Comparison of ENCODE assay signal across 9 mouse cellular contexts in genomic region chr10:79865801-79866295, GRCm38 (mm10). TPM values are rescaled to one million over a fixed set of nuclear protein-coding genes. Genes with fewer than 3 reads are reported as not detected.
DNase-seq lines count a peak whose midpoint lies in the region; ATAC-seq and TF ChIP-seq lines count a peak whose summit lies in the region.
"Had no signal": no experiment of that assay in that cellular context is flagged by ENCODE, and none has a peak within 500 bp of the region (broad histone marks: within the 10 kb centered on the region; RNA-seq: fewer than 3 reads in every experiment).

No protein-coding gene starts in this region.

- no peak for ATAC-seq in heart, embryonic 11.5 days (replicated peaks; ENCODE audit: insufficient number of reproducible peaks, low FRiP score, low TSS enrichment)
- no peak for ATAC-seq in neural tube, embryonic 15.5 days (ENCODE audit: low FRiP score)

- no peaks in the 10 kb centered on the region for H3K36me3 ChIP-seq in heart, adult 2 months (ENCODE audit: control insufficient read depth, insufficient read depth, low read length)
- H3K36me3 ChIP-seq in heart, embryonic 11.5 days (ENCODE audit: control insufficient read depth, insufficient read depth, low read length) = peaks cover 23% of the 10 kb centered on the region
- H3K36me3 ChIP-seq in CH12.LX (replicated peaks in 1 of 2; ENCODE audit: control insufficient read depth in 1 of 2, insufficient read depth in 1 of 2, low read length in 1 of 2) = peaks cover 38 to 62% of the 10 kb centered on the region in 2 experiments
- H3K36me3 ChIP-seq in embryonic facial prominence, embryonic 10.5 days (replicated peaks) = peaks cover 94% of the 10 kb centered on the region
- peaks cover 68% of the 10 kb centered on the region for H3K36me3 ChIP-seq in neural tube, embryonic 15.5 days

- WGBS in heart, adult 2 months = 23% methylated on average over 19 of the region's 19 CpGs
- WGBS in heart, embryonic 11.5 days (ENCODE audit: insufficient replicate concordance) = 68% methylated on average over 19 of the region's 19 CpGs
- 78% methylated on average over 19 of the region's 19 CpGs for WGBS in embryonic facial prominence, embryonic 10.5 days
- WGBS in neural tube, embryonic 15.5 days = 74% methylated on average over 19 of the region's 19 CpGs

- H3K27ac ChIP-seq in heart, adult 2 months = no peak overlapping the region
- no peak overlapping the region for H3K27ac ChIP-seq in heart, embryonic 11.5 days (ENCODE audit: low read depth, low read length)
- H3K27ac ChIP-seq in CH12.LX (ENCODE audit: insufficient read depth, low read depth) = no peak overlapping the region
- no peak overlapping the region for H3K27ac ChIP-seq in embryonic facial prominence, embryonic 10.5 days (replicated peaks)
- peak overlapping the region; percentile 50 for H3K27ac ChIP-seq in neural tube, embryonic 15.5 days (replicated peaks)

- H3K27me3 ChIP-seq in heart, adult 2 months (ENCODE audit: control insufficient read depth, insufficient read depth, low read length) = no peaks in the 10 kb centered on the region
- no peaks in the 10 kb centered on the region for H3K27me3 ChIP-seq in heart, embryonic 11.5 days (ENCODE audit: control insufficient read depth, insufficient read depth, low read length)
- H3K27me3 ChIP-seq in CH12.LX (replicated peaks) = no peaks in the 10 kb centered on the region
- no peaks in the 10 kb centered on the region for H3K27me3 ChIP-seq in embryonic facial prominence, embryonic 10.5 days (replicated peaks; ENCODE audit: low read depth, poor library complexity, severe bottlenecking)
- H3K27me3 ChIP-seq in neural tube, embryonic 15.5 days (replicated peaks) = no peaks in the 10 kb centered on the region

- TF ChIP-seq POLR2A in heart, adult 2 months (IDR thresholded peaks at IDR 0.05; ENCODE audit: insufficient read depth, low read depth, low read length) = no peak
- no peak for TF ChIP-seq POLR2A in CH12.LX (IDR thresholded peaks at IDR 0.05; ENCODE audit: low read depth, low read length)

- H3K4me2 ChIP-seq in heart, embryonic 11.5 days = no peak overlapping the region
- H3K4me2 ChIP-seq in CH12.LX (ENCODE audit: insufficient read depth, low read depth, poor library complexity, severe bottlenecking) = no peak overlapping the region
- no peak overlapping the region for H3K4me2 ChIP-seq in neural tube, embryonic 15.5 days

- no peaks in the 10 kb centered on the region; the same call in 1 of the 2 replicates for H3K4me1 ChIP-seq in heart, adult 2 months (ENCODE audit: control insufficient read depth, insufficient read depth, low read length)
- no peaks in the 10 kb centered on the region for H3K4me1 ChIP-seq in heart, embryonic 11.5 days (ENCODE audit: control insufficient read depth, insufficient read depth, low read length)
- peaks cover 0 to 5% of the 10 kb centered on the region in 2 experiments; a peak in 1 of 4 replicates for H3K4me1 ChIP-seq in CH12.LX (ENCODE audit: control insufficient read depth in 1 of 2, insufficient read depth in 2 of 2)
- 0 out of 2 replicates have a peak, but pooled peaks cover 20% of the 10 kb centered on the region for H3K4me1 ChIP-seq in embryonic facial prominence, embryonic 10.5 days
- H3K4me1 ChIP-seq in neural tube, embryonic 15.5 days = peaks cover 48% of the 10 kb centered on the region

- H3K9ac ChIP-seq in heart, adult 2 months (ENCODE audit: low read depth, low read length) = peak overlapping the region; percentile 16
- no peak overlapping the region for H3K9ac ChIP-seq in heart, embryonic 11.5 days (ENCODE audit: low read depth, low read length)
- no peak overlapping the region for H3K9ac ChIP-seq in CH12.LX (ENCODE audit: insufficient read depth, low read depth)
- H3K9ac ChIP-seq in neural tube, embryonic 15.5 days (replicated peaks) = no peak overlapping the region

- peak; percentile 41 for TF ChIP-seq RAD21 in CH12.LX (IDR thresholded peaks at IDR 0.05; ENCODE audit: low read depth, low read length)

- no peaks in the 10 kb centered on the region for H3K9me3 ChIP-seq in heart, embryonic 11.5 days (replicated peaks; ENCODE audit: control insufficient read depth, low read length)
- no peaks in the 10 kb centered on the region for H3K9me3 ChIP-seq in CH12.LX (replicated peaks; ENCODE audit: low read length)
- no peaks in the 10 kb centered on the region for H3K9me3 ChIP-seq in embryonic facial prominence, embryonic 10.5 days
- no peaks in the 10 kb centered on the region for H3K9me3 ChIP-seq in neural tube, embryonic 15.5 days (replicated peaks)

- intact Hi-C loops in heart, adult 2 months (cut with DNase I) = loop anchor here (5.0 kb wide), 1 partner anchor 34 kb away; no protein-coding TSS in a partner anchor

- H3K4me3 ChIP-seq in heart, adult 2 months = no peak overlapping the region
- H3K4me3 ChIP-seq in heart, embryonic 11.5 days (ENCODE audit: low read depth, low read length) = no peak overlapping the region
- no peak overlapping the region for H3K4me3 ChIP-seq in CH12.LX (replicated peaks in 1 of 3; ENCODE audit: low read depth in 2 of 3, low read length in 2 of 3, poor library complexity in 1 of 3)
- H3K4me3 ChIP-seq in embryonic facial prominence, embryonic 10.5 days = peak overlapping the region; percentile 25
- H3K4me3 ChIP-seq in neural tube, embryonic 15.5 days (replicated peaks) = no peak overlapping the region

- in situ Hi-C loops in CH12.LX (cut with MboI; ENCODE audit: low pct_ligation_motif_present, low pct_unique_long_range_greater_than_20kb, low sequenced_read_pairs) = no loop called here

- no peaks in the 10 kb centered on the region for H3K79me2 ChIP-seq in heart, adult 2 months (replicated peaks; ENCODE audit: control insufficient read depth, insufficient read depth, low read length)
- H3K79me2 ChIP-seq in CH12.LX (replicated peaks; ENCODE audit: control insufficient read depth, extremely low read depth, insufficient read depth, poor library complexity, severe bottlenecking) = peaks cover 3% of the 10 kb centered on the region

- dilution Hi-C loops in CH12.LX (cut with MboI; ENCODE audit: extremely low pct_ligation_motif_present, extremely low pct_unique_long_range_greater_than_20kb, low sequenced_read_pairs) = no loop called here

- peak; percentile 42 to 50 for DNase-seq in heart, adult 2 months
- DNase-seq in CH12.LX (ENCODE audit: extremely low read depth) = no peak
- DNase-seq in embryonic facial prominence, embryonic 10.5 days (ENCODE audit: low spot score) = no peak
- peak; percentile 73 for DNase-seq in kidney, adult 9 months
- no peak for DNase-seq in frontal cortex, postnatal 36 days (ENCODE audit: low spot score in 2 of 2)
- DNase-seq in frontal cortex, postnatal 14 days (ENCODE audit: low spot score in 2 of 2) = no peak

- TF ChIP-seq EP300 in heart, adult 2 months (IDR thresholded peaks at IDR 0.05; ENCODE audit: insufficient read depth, low read depth, low read length) = no peak
- TF ChIP-seq EP300 in CH12.LX (IDR thresholded peaks at IDR 0.05; ENCODE audit: low read length) = no peak

- peak; percentile 68 for TF ChIP-seq CTCF in heart, adult 2 months (IDR thresholded peaks at IDR 0.05)
- TF ChIP-seq CTCF in CH12.LX (conservative IDR thresholded peaks at IDR 0.05 in 1 of 2, IDR thresholded peaks at IDR 0.05 in 1 of 2; ENCODE audit: low read depth in 2 of 2, low read length in 2 of 2) = peak in 1 of 2 experiments; percentile 58; a peak in 2 of 4 replicates

RNA-seq across cellular contexts. Expression of gene Prtn3, which starts 8.4 kb away (rescaled TPM):
- 1 to 10 TPM in 1 of 2 experiments, under 1 TPM in 1; 0.55 to 1.2 TPM for total RNA-seq in heart, adult 2 months (2021)
- 0.84 TPM in 1 of 2 replicates, not detected in the other for polyA plus RNA-seq in heart, adult 2 months (2012; rRNA removed)
- polyA plus RNA-seq in heart, embryonic 11.5 days (2014; fragmentation: Nextera tagmentation; extraction: Ambion mirVana) = 2.5 and 3.9 TPM in 2 replicates
- total RNA-seq in CH12.LX (2012; rRNA removed) = 0.30 TPM in 1 of 2 replicates, not detected in the other
- total RNA-seq in CH12.LX (2014; rRNA removed) = not detected in 2 replicates
- 0.39 TPM in 1 of 2 replicates, not detected in the other for polyA plus RNA-seq in CH12.LX (2012; ENCODE audit: insufficient read length, low read depth)
- polyA plus RNA-seq in embryonic facial prominence, embryonic 10.5 days (2016; fragmentation: Nextera tagmentation; extraction: Ambion mirVana) = 9.3 and 12.3 TPM in 2 replicates
- 9.0 and 9.5 TPM in 2 replicates for polyA plus RNA-seq in neural tube, embryonic 15.5 days (2015; fragmentation: Nextera tagmentation; extraction: Ambion mirVana)

RNA-seq across cellular contexts. Expression of gene Plppr3, which starts 8.6 kb away (rescaled TPM):
- under 1 TPM; 0.20 to 0.31 TPM for total RNA-seq in heart, adult 2 months (2021)
- polyA plus RNA-seq in heart, adult 2 months (2012; rRNA removed) = 0.50 and 0.80 TPM in 2 replicates
- polyA plus RNA-seq in heart, embryonic 11.5 days (2014; fragmentation: Nextera tagmentation; extraction: Ambion mirVana) = 14.1 and 14.3 TPM in 2 replicates
- total RNA-seq in CH12.LX (2012; rRNA removed) (0.47 and 0.55 TPM in 2 replicates), CH12.LX (2014; rRNA removed) (not detected in 2 replicates)
- 3.4 TPM in 2 replicates for polyA plus RNA-seq in CH12.LX (2012; ENCODE audit: insufficient read length, low read depth)
- 123 and 139 TPM in 2 replicates for polyA plus RNA-seq in embryonic facial prominence, embryonic 10.5 days (2016; fragmentation: Nextera tagmentation; extraction: Ambion mirVana)
- 316 and 385 TPM in 2 replicates for polyA plus RNA-seq in neural tube, embryonic 15.5 days (2015; fragmentation: Nextera tagmentation; extraction: Ambion mirVana)

RNA-seq across cellular contexts. Expression of gene Ptbp1, which starts 11.6 kb away (rescaled TPM):
- total RNA-seq in heart, adult 2 months (2021) = 10 to 100 TPM; 43.9 to 51.8 TPM
- polyA plus RNA-seq in heart, adult 2 months (2012; rRNA removed) = 47.5 and 52.6 TPM in 2 replicates
- 112 TPM in 2 replicates for polyA plus RNA-seq in heart, embryonic 11.5 days (2014; fragmentation: Nextera tagmentation; extraction: Ambion mirVana)
- total RNA-seq in CH12.LX (2012; rRNA removed) = 252 and 284 TPM in 2 replicates
- total RNA-seq in CH12.LX (2014; rRNA removed) = 261 and 284 TPM in 2 replicates
- 482 and 497 TPM in 2 replicates for polyA plus RNA-seq in CH12.LX (2012; ENCODE audit: insufficient read length, low read depth)
- 406 and 416 TPM in 2 replicates for polyA plus RNA-seq in embryonic facial prominence, embryonic 10.5 days (2016; fragmentation: Nextera tagmentation; extraction: Ambion mirVana)
- 55.8 and 121 TPM in 2 replicates for polyA plus RNA-seq in neural tube, embryonic 15.5 days (2015; fragmentation: Nextera tagmentation; extraction: Ambion mirVana)

RNA-seq across cellular contexts. Expression of gene Elane, which starts 20.2 kb away (rescaled TPM):
- not detected for total RNA-seq in heart, adult 2 months (2021)
- polyA plus RNA-seq in heart, adult 2 months (2012; rRNA removed) = 0.23 TPM in 1 of 2 replicates, not detected in the other
- 0.31 and 0.49 TPM in 2 replicates for polyA plus RNA-seq in heart, embryonic 11.5 days (2014; fragmentation: Nextera tagmentation; extraction: Ambion mirVana)
- not detected in 2 replicates for total RNA-seq in CH12.LX (2012; rRNA removed)
- not detected in 2 replicates for total RNA-seq in CH12.LX (2014; rRNA removed)
- polyA plus RNA-seq in CH12.LX (2012; ENCODE audit: insufficient read length, low read depth) = not detected in 2 replicates
- polyA plus RNA-seq in embryonic facial prominence, embryonic 10.5 days (2016; fragmentation: Nextera tagmentation; extraction: Ambion mirVana) = 0.20 TPM in 1 of 2 replicates, not detected in the other
- polyA plus RNA-seq in neural tube, embryonic 15.5 days (2015; fragmentation: Nextera tagmentation; extraction: Ambion mirVana) = 0.31 and 0.50 TPM in 2 replicates
- total RNA-seq: left cerebral cortex, postnatal 10 days had no signal

RNA-seq across cellular contexts. Expression of gene Cfd, which starts 24.8 kb away (rescaled TPM):
- total RNA-seq in heart, adult 2 months (2021) = 10 to 100 TPM; 22.9 to 98.7 TPM
- 85.9 and 490 TPM in 2 replicates for polyA plus RNA-seq in heart, adult 2 months (2012; rRNA removed)
- polyA plus RNA-seq in heart, embryonic 11.5 days (2014; fragmentation: Nextera tagmentation; extraction: Ambion mirVana) = not detected in 2 replicates
- total RNA-seq in CH12.LX (2012; rRNA removed) (not detected in 2 replicates), CH12.LX (2014; rRNA removed) (not detected in 2 replicates)
- 0.26 TPM in 1 of 2 replicates, not detected in the other for polyA plus RNA-seq in CH12.LX (2012; ENCODE audit: insufficient read length, low read depth)
- polyA plus RNA-seq in embryonic facial prominence, embryonic 10.5 days (2016; fragmentation: Nextera tagmentation; extraction: Ambion mirVana) = not detected in 2 replicates
- not detected in 2 replicates for polyA plus RNA-seq in neural tube, embryonic 15.5 days (2015; fragmentation: Nextera tagmentation; extraction: Ambion mirVana)
- total RNA-seq: left cerebral cortex, postnatal 10 days had no signal

Comparison
In these comparisons a context has a peak if more than half of its experiments do, and no peak if none do; other contexts are left out.
1. DNase-seq: peak in heart, adult 2 months (2 of 2) and kidney, adult 9 months (single experiment); none in CH12.LX (single experiment), embryonic facial prominence, embryonic 10.5 days (single experiment), frontal cortex, postnatal 36 days (0 of 2) and frontal cortex, postnatal 14 days (0 of 2).